Mouse (Mus musculus) embryonic facial prominence, embryonic 14.5 days (tissue): ENCODE measurements around the gene Fam205a2. TPM values are rescaled to one million over a fixed set of nuclear protein-coding genes. Genes with fewer than 3 reads are reported as not detected.
"Not testable (repeated sequence)": the region's sequence is repeated elsewhere in the genome, so short reads cannot be mapped to it uniquely, and the experiment has no call there.

Source experiments
- ATAC-seq: fragments of 200-750 bp; cut with Nextera tagmentation; 2 replicates; pipeline ENCODE4 v1.8.0; 2017; ENCODE audit warnings: low read depth, moderate number of reproducible peaks, moderate TSS enrichment
- DNase-seq: peaks from one replicate; pipeline ENCODE4 v3.0.0-alpha.2; 2015; ENCODE audit warnings: low spot score
- H3K27ac ChIP-seq: fragments of 300-500 bp; sonication (generic); replicated peaks from 2 replicates; pipeline ENCODE4 v1.5.1; 2014; ENCODE audit warnings: low read depth, mild to moderate bottlenecking, low read length, moderate library complexity
- H3K27me3 ChIP-seq: fragments of 300-500 bp; sonication (generic); replicated peaks from 2 replicates; pipeline ENCODE4 v1.6.1; 2014; ENCODE audit warnings: low read length; ENCODE audit not compliant: control insufficient read depth, insufficient read depth
- H3K36me3 ChIP-seq: fragments of 300-500 bp; sonication (generic); 2 replicates; pipeline ENCODE4 v1.6.1; 2014; ENCODE audit warnings: low read length, mixed read lengths; ENCODE audit not compliant: control insufficient read depth, insufficient read depth
- H3K4me1 ChIP-seq: fragments of 300-500 bp; sonication (generic); 2 replicates; pipeline ENCODE4 v1.6.1; 2014; ENCODE audit warnings: antibody characterized with exemption, low read length; ENCODE audit not compliant: control insufficient read depth, insufficient read depth
- H3K4me2 ChIP-seq: fragments of 300-500 bp; sonication (generic); 2 replicates; pipeline ENCODE4 v1.6.1; 2014; ENCODE audit warnings: low read depth, mild to moderate bottlenecking, low read length, moderate library complexity, mixed read lengths
- H3K4me3 ChIP-seq: fragments of 300-500 bp; sonication (generic); 2 replicates; pipeline ENCODE4 v1.5.1; 2014; ENCODE audit warnings: low read depth, mild to moderate bottlenecking, low read length
- H3K9ac ChIP-seq: fragments of 300-500 bp; sonication (generic); 2 replicates; pipeline ENCODE4 v1.6.1; 2014; ENCODE audit warnings: low read depth, mild to moderate bottlenecking, low read length, moderate library complexity, mixed read lengths
- H3K9me3 ChIP-seq: fragments of 300-500 bp; sonication (generic); 2 replicates; pipeline ENCODE4 v1.6.1; 2016; ENCODE audit warnings: low read length; ENCODE audit not compliant: control insufficient read depth
- WGBS: fragments of 180-500 bp; shearing (Covaris S2); extraction: QIAGEN DNeasy Blood & Tissue Kit; methylation state at CpG from one replicate; pipeline ENCODE4 v1.1.7; 2014; 5-methylcytosine and 5-hydroxymethylcytosine counted together
- polyA plus RNA-seq: library from polyadenylated mRNA; unstranded; fragments of >200 nt; fragmentation: Nextera tagmentation; extraction: Ambion mirVana; gene quantifications from 2 replicates; pipeline ENCODE4 v1.2.1, GENCODE M21; 2014

Gene Fam205a2
- not detected in 2 replicates for polyA plus RNA-seq

DNA sequence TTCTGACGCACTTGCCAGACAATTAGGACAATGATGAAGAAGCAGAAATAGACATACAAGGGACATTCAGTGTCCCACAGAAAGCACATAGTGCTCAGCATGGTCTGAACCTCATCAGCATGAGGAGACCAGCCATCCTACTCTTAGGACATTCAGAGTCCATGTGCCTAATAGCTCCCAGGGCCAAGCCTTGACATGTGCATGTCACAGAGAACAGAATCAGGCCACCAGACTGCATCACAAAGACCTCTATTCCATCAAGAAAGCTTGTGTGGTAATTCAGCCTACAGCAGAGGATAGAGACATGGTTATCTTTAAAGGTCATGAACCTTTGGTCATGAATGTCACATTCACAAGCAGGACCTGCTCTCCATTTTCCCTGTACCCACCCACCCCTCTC lies at the start of gene Fam205a2:
TSS of gene Fam205a2 (minus strand) at position 101 of the 400 bp plus-strand sequence.
- H3K27ac ChIP-seq, H3K36me3 ChIP-seq, H3K27me3 ChIP-seq, H3K4me2 ChIP-seq, H3K9ac ChIP-seq, ATAC-seq, DNase-seq, H3K4me1 ChIP-seq, H3K4me3 ChIP-seq, H3K9me3 ChIP-seq: not testable (repeated sequence)
- no CpG with 5 or more reads among the region's 1 CpGs for WGBS

Other genes with a start within 250 kb of the Fam205a2 start
- gene Gm21953, start 233.9 kb downstream of the Fam205a2 start, polyA plus RNA-seq: not detected in 2 replicates
- not detected in 2 replicates for gene Fam205a3, start 209.8 kb downstream of the Fam205a2 start, polyA plus RNA-seq
- gene Gm21586, start 88.8 kb downstream of the Fam205a2 start, polyA plus RNA-seq: not detected in 2 replicates
- gene Gm2163, start 61.4 kb downstream of the Fam205a2 start, polyA plus RNA-seq: 0.08 and 0.24 TPM in 2 replicates
- 2.3 TPM in 1 of 2 replicates, not detected in the other for gene Gm10591, start 84.0 kb upstream of the Fam205a2 start, polyA plus RNA-seq
- gene Gm2564, start 101.5 kb upstream of the Fam205a2 start, polyA plus RNA-seq: 0.46 and 0.60 TPM in 2 replicates
- gene Ccl27b, start 127.1 kb upstream of the Fam205a2 start, polyA plus RNA-seq: not detected in 2 replicates
- 0.17 and 0.21 TPM in 2 replicates for gene Il11ra2, start 133.7 kb upstream of the Fam205a2 start, polyA plus RNA-seq
- not detected in 2 replicates for gene 4930578G10Rik, start 207.4 kb upstream of the Fam205a2 start, polyA plus RNA-seq
- not detected in 2 replicates for gene Ccl19, start 228.4 kb upstream of the Fam205a2 start, polyA plus RNA-seq
- gene Ccl21a, start 245.8 kb upstream of the Fam205a2 start, polyA plus RNA-seq: 75.0 and 101 TPM in 2 replicates